In the genomic region with DNA sequence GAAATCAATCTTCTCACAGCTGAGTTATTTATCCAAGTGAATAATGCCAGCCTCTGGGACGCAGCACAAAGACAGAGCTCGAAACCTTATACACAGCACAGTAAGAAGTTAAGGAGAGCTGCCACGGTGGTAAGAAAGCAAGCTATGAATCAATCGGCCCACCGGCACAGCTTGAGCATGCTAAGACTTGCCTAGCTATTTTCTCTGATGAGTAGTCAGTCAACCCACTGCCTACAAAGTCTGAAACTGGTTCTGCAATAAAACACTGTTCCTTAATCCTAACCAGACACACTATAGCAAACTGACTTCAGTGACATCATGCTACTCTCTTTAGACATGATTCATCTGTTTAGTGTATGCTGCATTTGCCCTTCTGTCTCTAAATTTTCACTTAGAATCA, we compare ENCODE assay signal across 23 mouse cellular contexts.
DNase-seq lines count a peak whose midpoint lies in the region; ATAC-seq lines count a peak whose summit lies in the region.
"Had no signal": no experiment of that assay in that cellular context is flagged by ENCODE, and none has a peak within 500 bp of the region (broad histone marks: within the 10 kb centered on the region; RNA-seq: fewer than 3 reads in every experiment).

No protein-coding gene starts in this region.

- WGBS in embryonic facial prominence, embryonic 11.5 days, result 81% methylated on average over 5 of the region's 5 CpGs
- WGBS in hindbrain, embryonic 14.5 days, result 72% methylated on average over 5 of the region's 5 CpGs

- no peaks in the 10 kb centered on the region for H3K36me3 ChIP-seq in embryonic facial prominence, embryonic 11.5 days (replicated peaks; ENCODE audit: control insufficient read depth, insufficient read depth, low read depth, low read length)
- H3K36me3 ChIP-seq in hindbrain, embryonic 14.5 days (replicated peaks; ENCODE audit: control insufficient read depth, insufficient read depth), result no peaks in the 10 kb centered on the region
- H3K36me3 ChIP-seq: heart, embryonic 13.5 days; hindbrain, embryonic 12.5 days; liver, embryonic 15.5 days; lung, embryonic 15.5 days; neural tube, embryonic 12.5 days had no signal

- no peak overlapping the region for H3K4me2 ChIP-seq in embryonic facial prominence, embryonic 11.5 days (ENCODE audit: low read depth, low read length)
- no peak overlapping the region for H3K4me2 ChIP-seq in hindbrain, embryonic 14.5 days (replicated peaks)
- H3K4me2 ChIP-seq: forebrain, embryonic 13.5 days; heart, embryonic 13.5 days; hindbrain, embryonic 12.5 days; liver, embryonic 15.5 days; lung, embryonic 15.5 days; neural tube, embryonic 12.5 days had no signal

- peak; percentile 10 to 11 for DNase-seq in right cerebral cortex, adult 2 months (ENCODE audit: low spot score in 2 of 2)
- DNase-seq in right cerebral cortex, postnatal 10 days (ENCODE audit: low spot score in 2 of 2), result no peak
- peak; percentile 35 for DNase-seq in embryonic facial prominence, embryonic 11.5 days (ENCODE audit: low spot score)
- DNase-seq in forelimb bud, embryonic 11.5 days (ENCODE audit: low read depth, low spot score), result peak; percentile 18
- DNase-seq in telencephalon, adult 2 months (ENCODE audit: low read depth, low spot score), result peak; percentile 6
- no peak for DNase-seq in hindbrain, embryonic 14.5 days (ENCODE audit: low spot score)
- no peak for DNase-seq in urinary bladder, postnatal 36 days (ENCODE audit: low spot score in 2 of 2)
- DNase-seq: adrenal gland, postnatal 14 days; cerebellum, adult 9-11 months; gastrocnemius, postnatal 14 days; heart, adult 2 months; kidney, adult 11 months; lung, postnatal 36 days; midbrain, embryonic 14.5 days had no signal

- ATAC-seq in embryonic facial prominence, embryonic 11.5 days (replicated peaks; ENCODE audit: insufficient number of reproducible peaks, low FRiP score, low TSS enrichment, low read depth), result no peak
- no peak for ATAC-seq in hindbrain, embryonic 14.5 days (ENCODE audit: low FRiP score)
- ATAC-seq: activated CD4-positive, CD25-positive, alpha-beta regulatory T cell, adult 4 months; forebrain, embryonic 13.5 days had no signal

- no peaks in the 10 kb centered on the region for H3K4me1 ChIP-seq in embryonic facial prominence, embryonic 11.5 days (ENCODE audit: control insufficient read depth, insufficient read depth, low read length)
- H3K4me1 ChIP-seq in hindbrain, embryonic 14.5 days (replicated peaks; ENCODE audit: control insufficient read depth, insufficient read depth, low read length), result 0 out of 2 replicates have a peak, but pooled peaks cover 5% of the 10 kb centered on the region
- H3K4me1 ChIP-seq: forebrain, embryonic 13.5 days; heart, embryonic 13.5 days; hindbrain, embryonic 12.5 days; liver, embryonic 15.5 days; lung, embryonic 15.5 days; megakaryocyte, embryonic 14.5 days; neural tube, embryonic 12.5 days had no signal

- H3K27me3 ChIP-seq in embryonic facial prominence, embryonic 11.5 days (ENCODE audit: control insufficient read depth, insufficient read depth, low read length), result no peaks in the 10 kb centered on the region
- H3K27me3 ChIP-seq in hindbrain, embryonic 14.5 days (ENCODE audit: control insufficient read depth, insufficient read depth, low read length), result no peaks in the 10 kb centered on the region
- H3K27me3 ChIP-seq: forebrain, embryonic 13.5 days; heart, embryonic 13.5 days; hindbrain, embryonic 12.5 days; liver, embryonic 15.5 days; lung, embryonic 15.5 days; megakaryocyte, embryonic 14.5 days; neural tube, embryonic 12.5 days had no signal

- no peak overlapping the region for H3K9ac ChIP-seq in embryonic facial prominence, embryonic 11.5 days (replicated peaks; ENCODE audit: low read length)
- H3K9ac ChIP-seq in hindbrain, embryonic 14.5 days, result no peak overlapping the region
- H3K9ac ChIP-seq: forebrain, embryonic 13.5 days; heart, embryonic 13.5 days; hindbrain, embryonic 12.5 days; liver, embryonic 15.5 days; lung, embryonic 15.5 days; neural tube, embryonic 12.5 days had no signal

- H3K27ac ChIP-seq in embryonic facial prominence, embryonic 11.5 days (replicated peaks; ENCODE audit: low read depth, low read length), result no peak overlapping the region
- no peak overlapping the region for H3K27ac ChIP-seq in hindbrain, embryonic 14.5 days
- H3K27ac ChIP-seq: forebrain, embryonic 13.5 days; heart, adult 2 months; heart, embryonic 13.5 days; hindbrain, embryonic 12.5 days; kidney, postnatal 0 days; liver, embryonic 15.5 days; lung, embryonic 15.5 days; neural tube, embryonic 12.5 days had no signal

- no peaks in the 10 kb centered on the region for H3K9me3 ChIP-seq in embryonic facial prominence, embryonic 11.5 days (replicated peaks; ENCODE audit: control insufficient read depth, low read length)
- no peaks in the 10 kb centered on the region for H3K9me3 ChIP-seq in hindbrain, embryonic 14.5 days (ENCODE audit: control insufficient read depth, low read length)
- H3K9me3 ChIP-seq: forebrain, embryonic 13.5 days; hindbrain, embryonic 12.5 days; liver, embryonic 15.5 days; lung, embryonic 15.5 days; megakaryocyte, embryonic 14.5 days; neural tube, embryonic 12.5 days had no signal

- H3K4me3 ChIP-seq in embryonic facial prominence, embryonic 11.5 days (ENCODE audit: low read depth, low read length), result no peak overlapping the region
- H3K4me3 ChIP-seq in hindbrain, embryonic 14.5 days (replicated peaks; ENCODE audit: low read length), result no peak overlapping the region
- H3K4me3 ChIP-seq: forebrain, embryonic 13.5 days; heart, adult 2 months; heart, embryonic 13.5 days; hindbrain, embryonic 12.5 days; liver, embryonic 15.5 days; lung, embryonic 15.5 days; megakaryocyte, embryonic 14.5 days; neural tube, embryonic 12.5 days had no signal

Comparison
In these comparisons a context has a peak if more than half of its experiments do, and no peak if none do; other contexts are left out.
1. DNase-seq: peak in right cerebral cortex, adult 2 months (2 of 2), embryonic facial prominence, embryonic 11.5 days (single experiment), forelimb bud, embryonic 11.5 days (single experiment) and telencephalon, adult 2 months (single experiment); none in right cerebral cortex, postnatal 10 days (0 of 2), hindbrain, embryonic 14.5 days (single experiment) and urinary bladder, postnatal 36 days (0 of 2).